Mouse (Mus musculus) heart, postnatal 10 days (tissue): ENCODE results near the gene Gh. TPM values are rescaled to one million over a fixed set of nuclear protein-coding genes. Genes with fewer than 3 reads are reported as not detected.

Experiments used
- total RNA-seq, 2 experiments: library from RNA; stranded (reverse); gene quantifications; 2 replicates each; pipeline ENCODE4 v1.2.3; 2021

The Gh gene
- total RNA-seq, 2 experiments from 2014 or later, result not detected

Other genes with a start within 250 kb of the Gh start
- gene Taco1, start 235.8 kb downstream of the Gh start, total RNA-seq, result 10 to 100 TPM; 49.4 to 50.1 TPM
- gene Map3k3, start 217.3 kb downstream of the Gh start, total RNA-seq, result 10 to 100 TPM; 50.5 to 50.6 TPM
- gene Gm10840, start 141.0 kb downstream of the Gh start, total RNA-seq, result not detected
- gene Limd2, start 141.0 kb downstream of the Gh start, total RNA-seq, result 10 to 100 TPM; 13.6 to 14.1 TPM
- gene Strada, start 99.7 kb downstream of the Gh start, total RNA-seq, result 10 to 100 TPM; 11.1 to 12.9 TPM
- 10 to 100 TPM; 79.9 to 83.2 TPM for gene Ccdc47, start 85.5 kb downstream of the Gh start, total RNA-seq
- 10 to 100 TPM; 37.3 to 38.8 TPM for gene Ddx42, start 84.9 kb downstream of the Gh start, total RNA-seq
- gene Ftsj3, start 45.8 kb downstream of the Gh start, total RNA-seq, result 10 to 100 TPM; 22.3 to 24.7 TPM
- 100 to 1,000 TPM; 107 to 109 TPM for gene Psmc5, start 45.7 kb downstream of the Gh start, total RNA-seq
- 10 to 100 TPM; 28.1 to 28.4 TPM for gene Smarcd2, start 28.9 kb downstream of the Gh start, total RNA-seq
- under 1 TPM in 1 of 2 experiments, not detected in 1; 0.07 TPM for gene Tcam1, start 25.2 kb downstream of the Gh start, total RNA-seq
- 1 to 10 TPM; 2.3 to 3.1 TPM for gene Cd79b, start 12.9 kb upstream of the Gh start, total RNA-seq
- gene Scn4a, start 51.4 kb upstream of the Gh start, total RNA-seq, result 1 to 10 TPM; 3.2 to 3.6 TPM
- under 1 TPM; 0.31 to 0.64 TPM for gene Prr29, start 63.6 kb upstream of the Gh start, total RNA-seq
- 10 to 100 TPM; 57.1 to 67.0 TPM for gene Icam2, start 86.2 kb upstream of the Gh start, total RNA-seq
- gene Ern1, start 186.0 kb upstream of the Gh start, total RNA-seq, result 10 to 100 TPM in 1 of 2 experiments, 1 to 10 TPM in 1; 8.9 to 10.5 TPM